Mouse (Mus musculus) C2C12 (cell line): ENCODE measurements around the gene Serpinb1a.

Source experiments
- CEBPB ChIP-seq: IDR thresholded peaks from one replicate; pipeline ENCODE4 v1.6.1; 2011; ENCODE audit warnings: low read depth, mild to moderate bottlenecking, control low read depth, moderate library complexity
- CTCF ChIP-seq: IDR thresholded peaks from one replicate; pipeline ENCODE4 v1.5.1; 2011; ENCODE audit not compliant: control insufficient read depth, insufficient read depth, insufficient read length
- MAX ChIP-seq: IDR thresholded peaks from one replicate; pipeline ENCODE4 v1.6.1; 2011; ENCODE audit warnings: mild to moderate bottlenecking, control low read depth
- USF1 ChIP-seq: IDR thresholded peaks from one replicate; pipeline ENCODE4 v1.6.1; 2011; ENCODE audit warnings: low read depth, mild to moderate bottlenecking, control low read depth, moderate library complexity

DNA sequence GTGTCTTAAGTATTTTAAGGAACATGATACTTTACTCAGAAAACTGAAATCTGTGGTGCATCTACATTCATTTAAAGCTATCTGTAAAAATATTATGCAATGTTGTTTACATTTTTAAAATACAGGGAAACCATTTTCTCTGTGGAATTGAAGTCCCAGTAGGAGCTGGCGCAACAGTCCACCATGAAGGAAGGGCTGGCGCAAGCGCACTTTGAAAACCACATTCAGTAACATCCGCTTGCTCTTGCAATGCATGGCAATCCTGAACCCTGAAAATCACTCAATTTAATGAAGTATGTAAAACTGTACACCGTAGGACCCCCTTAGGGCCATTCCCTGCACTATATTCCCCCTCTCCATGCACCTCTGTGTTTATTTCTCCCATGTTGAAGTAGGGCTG lies 16.5 kb downstream of the Serpinb1a start:
- TF ChIP-seq MAX (no peak), CTCF (no peak), CEBPB (no peak), USF1 (no peak)
